Mouse (Mus musculus): ENCODE results near the gene Egfl7. TPM values are rescaled to one million over a fixed set of nuclear protein-coding genes. Genes with fewer than 3 reads are reported as not detected.

Egfl7 gene
- polyA plus RNA-seq, 1 experiment: 80.4 TPM

- WGBS: 90% methylated on average over 5 of the region's 5 CpGs
- no peak for DNase-seq (ENCODE audit: low read depth, low spot score)
These were observed 19.3 kb upstream of the Egfl7 start for GRCm38 (mm10) chr2:26560506-26560905.

- WGBS: 42% methylated on average over 6 of the region's 6 CpGs
- DNase-seq (ENCODE audit: low read depth, low spot score): peak; percentile 40
These were observed 18.3 kb upstream of the Egfl7 start for GRCm38 (mm10) chr2:26561351-26562016.

- 17% methylated on average over 4 of the region's 4 CpGs for WGBS
- DNase-seq (ENCODE audit: low read depth, low spot score): no peak
These were observed 13.6 kb upstream of the Egfl7 start for GRCm38 (mm10) chr2:26566221-26566620.

- no peak for DNase-seq (ENCODE audit: low read depth, low spot score)
- WGBS: 28% methylated on average over 3 of the region's 3 CpGs
These were observed 9.8 kb upstream of the Egfl7 start for GRCm38 (mm10) chr2:26570034-26570433.

- DNase-seq (ENCODE audit: low read depth, low spot score): no peak
- 53% methylated on average over 9 of the region's 9 CpGs for WGBS
These were observed 8.4 kb upstream of the Egfl7 start for GRCm38 (mm10) chr2:26571400-26571799.

GRCm38 (mm10) chr2:26571826-26572225, 8.0 kb upstream of the Egfl7 start:
- DNase-seq (ENCODE audit: low read depth, low spot score): no peak
- 79% methylated on average over 5 of the region's 5 CpGs for WGBS

DNA sequence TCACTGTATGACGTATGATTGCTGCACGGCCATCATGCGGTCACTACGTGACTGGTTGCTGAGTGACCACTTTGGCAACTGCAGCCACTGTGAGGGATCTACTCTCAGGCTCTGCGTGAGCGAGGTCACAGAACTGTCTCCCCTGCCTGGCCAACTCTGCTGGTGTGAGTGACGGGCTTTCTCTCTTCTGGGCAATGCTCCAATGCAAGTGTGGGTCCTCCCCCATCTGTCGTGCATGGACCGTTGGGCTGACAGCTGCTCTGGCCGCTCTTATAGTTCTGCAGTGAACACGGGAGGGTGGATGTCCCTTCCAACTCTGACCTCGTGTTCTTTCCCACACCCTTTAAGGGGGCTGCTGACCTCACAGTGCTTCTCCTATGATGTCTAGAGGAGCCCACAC, 6.4 kb upstream of the Egfl7 start:
- no peak for DNase-seq (ENCODE audit: low read depth, low spot score)
- 54% methylated on average over 12 of the region's 12 CpGs for WGBS

DNA sequence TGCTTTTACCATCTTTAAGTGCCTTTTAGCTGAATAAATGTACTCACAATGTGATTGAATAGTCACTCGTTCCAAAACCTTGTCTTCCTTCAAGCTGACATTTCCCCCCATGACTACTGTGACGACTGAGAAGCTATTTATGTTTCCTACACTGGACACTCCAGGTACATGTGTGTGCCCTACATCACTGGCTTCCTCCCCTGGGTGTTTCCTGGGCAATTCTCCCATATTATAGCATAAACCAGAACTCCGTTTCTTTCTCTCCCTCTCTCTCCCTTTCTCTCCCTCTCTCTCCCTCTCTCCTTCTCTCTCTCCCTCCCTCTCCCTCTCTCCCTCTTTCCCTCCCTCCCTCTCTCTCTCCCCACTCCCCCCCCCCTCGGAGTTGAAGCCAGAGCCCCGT, 6.0 kb upstream of the Egfl7 start:
- no peak for DNase-seq (ENCODE audit: low read depth, low spot score)
- 18% methylated on average over 5 of the region's 5 CpGs for WGBS

- 68% methylated on average over 5 of the region's 5 CpGs for WGBS
- DNase-seq (ENCODE audit: low read depth, low spot score): no peak
These were observed 5.0 kb upstream of the Egfl7 start for GRCm38 (mm10) chr2:26574862-26575261.

- 95% methylated on average over 1 of the region's 1 CpGs for WGBS
- no peak for DNase-seq (ENCODE audit: low read depth, low spot score)
These were observed 4.4 kb upstream of the Egfl7 start for GRCm38 (mm10) chr2:26575378-26575777.

DNA sequence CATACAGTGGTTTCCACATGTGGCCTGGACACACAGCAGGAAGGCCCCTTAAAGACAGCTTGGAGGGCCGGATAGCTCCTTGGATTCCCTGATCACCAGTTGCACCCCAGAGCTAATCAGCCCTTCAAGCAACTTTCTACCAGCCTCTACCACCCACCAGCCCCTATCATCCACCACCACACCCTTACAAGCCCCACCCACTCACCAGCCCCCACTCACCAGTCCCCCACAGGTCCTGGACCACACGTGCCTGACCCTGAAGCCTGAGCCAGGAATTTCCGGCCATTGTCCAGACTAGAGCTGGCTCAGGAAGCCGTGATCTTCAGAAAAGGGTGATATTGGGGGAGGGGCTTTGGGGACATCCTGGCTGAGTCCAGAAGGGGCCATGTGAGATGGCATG, 3.9 kb upstream of the Egfl7 start:
- no peak for DNase-seq (ENCODE audit: low read depth, low spot score)
- 78% methylated on average over 4 of the region's 4 CpGs for WGBS

- WGBS: 54% methylated on average over 4 of the region's 4 CpGs
- DNase-seq (ENCODE audit: low read depth, low spot score): no peak
These were observed 3.4 kb upstream of the Egfl7 start for GRCm38 (mm10) chr2:26576462-26576861.

GRCm38 (mm10) chr2:26578369-26578768, 1.4 kb upstream of the Egfl7 start:
- no peak for DNase-seq (ENCODE audit: low read depth, low spot score)

GRCm38 (mm10) chr2:26580751-26581150, 937 bp downstream of the Egfl7 start:
- DNase-seq (ENCODE audit: low read depth, low spot score): no peak

More at GRCm38 (mm10) chr2:26578369-26578768, 1.4 kb upstream of the Egfl7 start:
- WGBS: 67% methylated on average over 6 of the region's 6 CpGs

DNA sequence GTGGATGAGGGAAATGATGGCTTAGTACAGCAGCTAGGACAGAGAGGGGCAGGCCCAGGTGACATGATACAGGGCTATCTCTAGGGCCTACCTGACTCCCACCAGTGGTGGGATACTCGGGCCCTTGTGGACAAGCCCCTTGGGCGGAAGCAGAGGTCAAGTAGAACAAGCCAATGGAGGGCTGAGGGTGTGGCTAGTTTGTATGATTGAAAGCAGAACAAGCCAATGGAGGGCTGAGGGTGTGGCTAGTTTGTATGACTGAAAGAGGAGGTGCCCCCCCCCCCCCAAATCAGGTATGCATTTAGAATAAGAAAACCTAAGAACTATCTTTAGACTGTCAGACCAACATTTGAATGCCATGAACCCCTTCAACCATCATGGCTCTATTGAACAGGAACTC, 2.4 kb downstream of the Egfl7 start:
- WGBS: 56% methylated on average over 2 of the region's 2 CpGs
- no peak for DNase-seq (ENCODE audit: low read depth, low spot score)

More at GRCm38 (mm10) chr2:26580751-26581150, 937 bp downstream of the Egfl7 start:
- WGBS: 84% methylated on average over 5 of the region's 5 CpGs

GRCm38 (mm10) chr2:26582741-26583140, 2.9 kb downstream of the Egfl7 start:
- 71% methylated on average over 7 of the region's 7 CpGs for WGBS
- no peak for DNase-seq (ENCODE audit: low read depth, low spot score)

DNA sequence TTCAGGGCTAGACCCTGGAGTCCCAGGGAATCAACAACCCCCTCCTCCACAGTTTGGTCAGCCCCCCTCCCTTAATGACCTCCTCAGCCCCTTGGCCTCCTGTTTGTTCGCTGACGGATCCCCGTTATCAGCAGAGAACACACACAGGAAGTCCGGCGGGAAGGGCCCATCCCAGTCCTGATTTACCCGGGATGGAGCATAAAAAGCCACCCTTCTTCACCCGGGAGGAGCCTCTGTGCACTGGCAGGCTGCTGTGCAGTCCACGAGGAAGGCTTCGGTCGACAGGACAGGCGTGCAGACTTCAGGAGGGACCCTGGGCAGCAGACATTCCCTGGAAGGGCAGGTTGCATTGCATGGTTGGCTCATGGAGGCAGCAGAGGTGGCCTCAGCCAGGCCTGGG, 3.8 kb downstream of the Egfl7 start:
- DNase-seq (ENCODE audit: low read depth, low spot score): no peak
- WGBS: 48% methylated on average over 11 of the region's 11 CpGs

- DNase-seq (ENCODE audit: low read depth, low spot score): no peak
- WGBS: 40% methylated on average over 6 of the region's 6 CpGs
These were observed 5.9 kb downstream of the Egfl7 start for GRCm38 (mm10) chr2:26585713-26586112.

DNA sequence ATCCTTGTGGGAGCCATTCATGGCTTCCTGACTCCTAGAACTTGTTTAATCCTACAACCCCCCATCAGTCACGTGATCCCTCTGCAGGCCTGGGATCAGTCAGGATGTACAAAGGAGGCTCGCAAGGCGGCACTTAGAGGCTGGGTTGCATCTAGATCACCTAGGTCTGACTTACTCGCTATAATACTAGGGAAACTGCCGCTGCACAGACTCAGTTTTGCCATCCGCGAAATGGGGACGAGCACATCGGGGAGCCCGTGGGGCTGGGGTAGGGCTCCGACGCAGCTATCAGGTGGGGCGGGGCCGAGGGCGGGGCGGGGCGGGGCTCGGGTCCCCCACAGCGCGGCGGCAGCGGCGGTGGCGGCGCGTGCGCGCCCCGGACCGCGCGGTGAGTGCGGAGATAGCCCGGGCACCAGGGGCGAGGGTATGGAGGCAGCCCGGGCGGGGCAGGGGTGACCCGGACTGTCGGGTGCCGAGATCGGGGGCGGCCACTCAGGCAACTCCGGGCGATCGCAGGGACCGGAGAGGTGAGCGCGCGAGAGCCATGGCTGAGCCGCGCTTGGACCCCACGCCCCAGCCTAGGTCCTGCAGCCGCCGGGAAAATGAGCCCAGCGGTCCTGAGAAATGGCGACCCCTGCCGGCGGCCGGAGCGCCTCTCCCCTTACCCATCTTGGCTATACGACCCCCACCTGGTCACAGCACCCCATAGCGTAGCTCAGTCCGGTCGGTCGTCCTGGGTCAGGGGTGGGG, 6.7 kb downstream of the Egfl7 start, which contains the start of gene Gm20532:
Gm20532 (plus strand) TSS at position 346 of the 750 bp plus-strand sequence.
- 2% methylated on average over 65 of the region's 65 CpGs for WGBS
- no peak for DNase-seq (ENCODE audit: low read depth, low spot score)

GRCm38 (mm10) chr2:26587044-26587405, 7.2 kb downstream of the Egfl7 start:
- no peak for DNase-seq (ENCODE audit: low read depth, low spot score)
- 14% methylated on average over 11 of the region's 11 CpGs for WGBS

GRCm38 (mm10) chr2:26588573-26588972, 8.8 kb downstream of the Egfl7 start:
- no peak for DNase-seq (ENCODE audit: low read depth, low spot score)
- WGBS: 59% methylated on average over 4 of the region's 4 CpGs

Data from large intestine, adult 2 months (tissue).